Mouse (Mus musculus): ENCODE data around the gene Sstr5.

- TF ChIP-seq POLR2A (IDR thresholded peaks at IDR 0.05; ENCODE audit: borderline replicate concordance, control insufficient read depth, low read depth, low read length) (no peak), CTCF (IDR thresholded peaks at IDR 0.05; ENCODE audit: control insufficient read depth, insufficient read depth, low read length) (no peak)
Measured at GRCm38 (mm10) chr17:25516315-25516714, 19.2 kb upstream of the Sstr5 start.
